Mouse (Mus musculus) cerebellum, postnatal 25 days (tissue): ENCODE results near the gene Nrp2.

ENCODE experiments used
- DNase-seq, 2 experiments: peaks; one replicate each; pipeline ENCODE4 v3.0.0; 2021; ENCODE audit warnings: mixed read lengths in 2 of 2

Gene Nrp2

DNA sequence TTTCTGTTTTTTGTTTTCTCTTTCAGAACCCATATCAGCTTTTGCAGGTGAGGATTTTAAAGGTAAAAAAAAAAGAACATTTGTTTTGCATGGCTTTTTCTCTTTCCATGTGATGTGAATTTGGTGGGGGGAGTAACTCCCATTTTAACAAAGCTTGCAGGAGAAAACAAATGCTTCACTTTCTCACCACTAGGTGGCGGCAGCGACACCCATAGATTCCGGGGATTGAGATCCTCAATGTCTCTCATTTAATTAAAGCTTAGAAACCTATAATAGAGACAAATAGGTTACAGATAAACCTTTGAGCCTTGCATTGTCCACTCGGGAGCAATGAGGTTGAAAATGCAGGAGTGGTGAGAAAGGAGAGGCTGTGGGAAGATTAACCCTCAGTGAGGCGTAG is 83.2 kb downstream of the Nrp2 start:
- peak; percentile 78 to 87 for DNase-seq

DNA sequence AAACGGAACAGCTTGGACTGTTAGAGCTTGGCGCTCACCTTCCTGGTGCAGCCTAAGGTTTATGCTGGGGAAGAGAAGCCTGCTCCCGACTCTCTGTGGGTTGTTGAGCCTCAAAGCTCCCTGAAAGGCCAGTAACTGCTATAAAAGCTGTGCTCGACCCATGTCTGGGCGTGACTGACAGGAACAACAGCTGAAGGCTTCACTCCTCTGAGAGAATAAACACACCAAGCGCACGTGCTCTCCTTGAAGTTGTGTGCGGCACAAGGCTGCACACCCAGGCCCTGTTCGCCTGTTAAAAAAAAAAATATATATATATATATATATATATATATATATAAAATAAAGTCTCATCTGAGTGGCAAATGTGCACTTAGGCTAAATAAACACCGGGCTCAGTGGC is 84.5 kb downstream of the Nrp2 start:
- DNase-seq: no peak

DNA sequence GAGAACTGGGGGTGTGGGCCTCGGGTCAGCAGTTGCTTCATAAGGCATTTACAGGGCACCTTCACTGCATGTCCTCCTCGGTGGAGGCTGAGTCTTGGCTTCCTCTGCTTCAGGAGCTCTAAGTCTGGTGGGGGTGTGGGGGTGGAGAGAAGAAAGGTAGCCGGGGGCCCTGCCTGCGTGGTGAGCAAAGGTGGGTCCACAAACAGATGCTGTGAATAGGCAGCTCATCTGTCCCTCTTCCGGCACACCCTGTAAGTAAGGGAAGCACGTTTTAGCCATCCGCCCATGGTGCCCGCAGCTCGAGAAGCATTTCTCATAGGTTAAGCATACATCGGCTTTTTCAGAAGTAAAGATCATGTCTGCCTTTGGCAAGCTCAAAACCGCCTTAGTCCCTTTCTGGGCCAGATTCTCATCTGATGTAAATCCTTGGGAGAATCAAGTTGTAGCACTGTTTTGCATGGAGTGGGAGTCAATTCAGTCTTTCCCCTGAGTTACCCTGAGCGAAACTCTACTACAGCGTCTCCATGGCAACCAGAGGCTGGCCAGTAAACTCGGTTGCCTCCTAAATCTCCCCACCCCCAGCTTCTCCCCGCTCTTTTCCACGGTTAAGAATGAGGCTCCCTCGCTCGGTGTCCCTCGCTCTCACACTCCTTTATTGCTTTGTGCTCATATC is 91.3 kb downstream of the Nrp2 start:
- DNase-seq: no peak

DNA sequence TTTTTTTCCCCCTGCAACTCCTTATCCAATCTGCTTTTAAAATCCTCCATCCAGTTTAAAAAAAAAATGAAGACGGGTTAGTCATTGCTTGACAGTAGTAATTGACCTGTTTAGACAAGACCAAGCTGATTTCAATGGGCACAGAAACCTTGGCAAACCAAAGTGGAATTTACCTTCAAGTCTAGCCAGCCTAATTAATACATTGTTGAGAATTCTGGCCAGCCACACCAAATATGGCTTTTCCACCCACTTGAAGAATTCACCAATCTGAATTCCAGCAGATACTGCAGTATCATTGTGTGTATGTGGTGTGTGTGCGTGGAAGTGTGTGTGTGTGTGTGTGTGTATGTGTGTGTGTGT is 91.8 kb downstream of the Nrp2 start:
- no peak for DNase-seq

DNA sequence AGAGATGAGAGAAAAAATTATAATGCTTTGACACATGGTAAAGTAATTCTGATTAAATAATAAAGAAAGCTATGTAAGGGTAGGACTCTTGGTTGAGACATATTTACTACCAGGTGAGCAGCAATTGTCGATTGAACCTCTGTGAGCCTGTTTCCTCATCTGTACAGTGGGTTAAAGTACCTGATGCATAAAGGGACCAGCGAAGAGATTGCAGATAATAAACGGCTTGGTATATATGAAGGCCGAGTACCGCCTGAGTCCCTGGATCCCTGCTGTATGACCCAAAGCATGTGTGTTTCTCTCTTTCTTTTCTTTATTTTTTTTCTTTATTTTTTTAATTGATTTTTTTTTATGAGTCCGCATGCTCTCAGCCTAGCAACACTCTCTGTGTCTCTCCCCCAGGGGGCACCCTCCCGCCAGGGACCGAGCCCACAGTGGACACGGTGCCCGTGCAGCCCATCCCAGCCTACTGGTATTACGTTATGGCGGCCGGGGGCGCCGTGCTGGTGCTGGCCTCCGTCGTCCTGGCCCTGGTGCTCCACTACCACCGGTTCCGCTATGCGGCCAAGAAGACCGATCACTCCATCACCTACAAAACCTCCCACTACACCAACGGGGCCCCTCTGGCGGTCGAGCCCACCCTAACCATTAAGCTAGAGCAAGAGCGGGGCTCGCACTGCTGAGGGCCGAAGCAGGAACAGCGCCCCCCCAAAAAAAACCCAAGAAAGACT is 92.4 kb downstream of the Nrp2 start:
- peak in 1 of 2 experiments; percentile 72 for DNase-seq

DNA sequence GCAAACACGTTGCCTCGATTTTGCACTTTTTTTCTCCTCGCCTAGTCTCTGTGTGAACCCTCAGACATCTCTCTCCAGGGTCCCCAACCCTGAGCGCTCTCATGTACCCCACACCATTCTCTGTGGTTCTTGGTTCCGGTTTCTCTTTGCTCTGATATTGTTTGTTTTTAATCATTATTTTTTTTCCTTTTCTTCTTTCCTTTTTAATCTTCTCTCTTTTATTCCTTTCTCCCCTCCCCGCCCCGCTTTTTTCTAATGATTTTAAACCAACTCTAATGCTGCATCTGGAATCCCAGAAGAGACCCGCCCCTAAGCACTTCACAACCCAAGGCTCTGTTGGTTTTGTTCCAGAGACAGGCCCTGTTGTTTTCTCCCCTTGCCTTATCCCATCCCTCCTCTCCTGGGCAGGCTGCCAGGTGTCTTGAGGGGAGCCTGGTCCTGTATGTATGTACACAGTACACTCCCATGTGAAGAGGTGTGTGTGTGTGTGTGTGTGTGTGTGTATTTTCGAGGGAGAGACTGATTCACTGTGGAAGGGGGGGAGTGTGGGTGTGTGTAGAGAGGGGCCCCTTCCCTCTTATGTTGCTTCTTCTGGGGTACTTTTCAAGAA is 93.1 kb downstream of the Nrp2 start:
- DNase-seq: no peak

DNA sequence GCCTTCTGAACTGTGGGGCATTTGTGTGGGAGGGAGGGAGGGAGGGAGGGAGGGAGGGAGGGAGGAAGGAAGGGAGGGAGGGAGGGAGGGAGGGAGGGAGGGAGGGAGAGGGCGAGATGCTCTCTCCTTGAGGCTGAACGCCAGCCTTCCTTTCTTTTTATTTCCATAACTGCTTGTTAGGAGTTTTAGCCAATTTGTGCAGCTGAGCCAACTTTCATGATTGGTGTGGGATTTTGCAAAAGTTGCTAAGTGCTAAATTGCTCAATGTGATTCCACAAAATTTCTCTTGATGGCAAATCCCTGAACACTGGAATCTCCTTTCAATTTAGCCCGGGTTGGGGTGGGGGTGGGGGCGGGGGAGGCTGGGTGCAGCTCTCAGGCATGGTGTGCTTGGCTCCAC is 96.3 kb downstream of the Nrp2 start:
- no peak for DNase-seq

DNA sequence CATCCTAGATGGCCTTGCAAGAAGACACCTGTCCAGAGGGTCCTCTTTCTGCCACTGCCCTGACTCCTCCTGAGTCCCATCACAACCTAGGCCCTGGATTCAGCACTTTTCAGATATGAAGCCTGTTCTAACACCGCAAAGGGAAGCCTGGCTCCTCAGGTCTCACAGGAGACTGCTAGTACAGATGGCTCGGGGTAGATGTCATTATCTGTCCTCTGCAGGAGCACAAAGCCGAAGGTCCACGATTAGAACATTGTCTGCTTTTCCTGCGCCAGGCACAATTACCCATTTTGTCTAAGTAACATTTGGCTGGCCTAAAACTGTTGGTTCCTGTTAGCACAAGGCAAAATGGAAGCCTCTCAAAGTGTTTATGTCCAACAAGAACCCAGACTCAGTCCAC is 97.3 kb downstream of the Nrp2 start:
- no peak for DNase-seq

DNA sequence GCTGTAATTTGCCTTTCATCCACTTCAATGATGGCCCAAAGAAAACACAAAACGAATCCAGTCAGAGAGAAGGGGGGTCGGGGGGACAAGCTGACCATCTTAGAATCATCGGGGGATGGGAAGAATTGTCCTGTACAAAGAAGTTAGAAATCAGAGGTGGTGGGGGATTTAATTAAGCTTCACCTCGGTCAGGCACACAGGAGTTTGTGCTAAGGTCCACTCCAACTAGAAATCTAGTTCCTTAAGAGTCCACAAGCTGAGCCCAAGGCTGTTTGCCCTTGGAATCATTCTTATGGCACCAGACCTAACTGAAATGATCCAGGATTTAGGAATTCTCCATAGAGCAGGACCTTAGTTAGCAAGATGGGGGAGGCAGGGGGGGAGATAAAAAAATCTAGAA is 98.3 kb downstream of the Nrp2 start:
- no peak for DNase-seq

DNA sequence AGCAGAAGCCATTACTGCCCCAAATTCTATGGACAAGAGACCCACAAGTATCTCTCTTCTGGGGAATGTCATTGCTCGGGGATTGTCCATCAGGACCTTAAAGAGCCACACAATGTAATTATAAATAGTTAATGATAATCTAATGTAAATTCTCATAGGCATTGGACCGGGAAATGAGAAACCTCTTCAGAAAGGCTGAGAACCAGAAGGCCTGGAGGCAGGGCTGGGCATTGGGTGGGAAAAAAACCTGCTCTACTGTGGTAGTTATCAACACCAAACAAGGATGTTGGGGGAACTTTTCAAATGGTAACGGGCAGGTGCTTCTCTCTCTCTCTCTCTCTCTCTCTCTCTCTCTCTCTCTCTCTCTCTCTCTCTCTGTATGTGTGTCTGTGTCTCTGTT is 98.8 kb downstream of the Nrp2 start:
- no peak for DNase-seq

DNA sequence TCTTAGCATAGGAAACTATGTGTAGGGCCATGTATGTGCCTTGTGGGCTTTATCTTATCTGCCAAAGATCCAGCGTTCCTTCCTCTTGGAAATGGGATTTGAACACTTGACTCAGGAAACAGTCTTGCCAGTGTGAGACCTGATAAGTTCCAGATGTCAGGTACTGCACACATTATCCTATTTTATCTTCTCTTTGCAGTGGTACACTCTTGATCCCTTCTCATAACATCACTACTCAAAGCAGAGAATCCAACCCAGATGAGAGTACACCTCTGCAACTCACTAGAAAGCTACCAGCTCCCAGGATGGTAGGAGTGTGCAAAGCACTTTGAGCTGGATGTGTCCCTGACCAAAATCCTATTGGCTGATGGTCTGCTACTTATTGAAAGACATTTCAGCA is 100.5 kb downstream of the Nrp2 start:
- no peak for DNase-seq

DNA sequence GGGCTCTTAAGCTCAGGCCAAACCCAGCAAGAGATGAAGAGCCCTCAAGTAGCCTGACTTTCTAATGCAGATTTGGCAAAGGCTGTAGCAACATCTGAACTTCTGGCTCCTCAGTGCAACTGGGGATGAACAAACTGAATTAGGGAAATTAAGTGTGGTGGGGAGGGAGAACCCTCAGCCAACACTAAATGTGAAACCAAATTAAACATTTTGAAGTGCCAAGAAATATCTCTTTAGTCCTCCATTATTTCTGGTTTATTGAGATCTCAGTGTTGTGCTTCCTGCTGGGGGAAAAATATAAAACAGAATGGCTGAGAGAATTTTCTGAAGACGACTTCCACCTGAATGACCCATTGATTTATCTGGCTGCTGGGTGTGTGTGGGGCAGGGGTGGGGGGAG is 102.9 kb downstream of the Nrp2 start:
- DNase-seq: no peak

DNA sequence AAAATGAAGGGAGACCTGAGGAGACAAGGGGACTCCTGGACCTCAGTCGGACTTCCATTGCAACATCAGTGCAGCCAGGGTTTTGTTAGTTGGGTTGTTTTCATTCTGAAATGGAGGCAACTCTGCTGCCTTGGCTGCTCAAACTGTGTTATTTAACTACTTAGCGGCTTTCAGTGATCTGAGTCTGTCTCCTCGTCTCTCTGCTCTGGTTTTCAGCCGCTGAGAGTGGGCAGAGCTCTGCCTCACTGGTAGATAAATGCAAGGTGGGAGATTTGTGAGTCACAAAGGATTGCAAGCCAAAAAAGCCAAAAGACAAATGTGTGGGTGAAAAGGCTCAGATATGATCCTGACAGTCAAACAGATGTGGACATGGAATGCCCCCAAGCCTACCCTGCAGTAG is 105.3 kb downstream of the Nrp2 start:
- DNase-seq: no peak

DNA sequence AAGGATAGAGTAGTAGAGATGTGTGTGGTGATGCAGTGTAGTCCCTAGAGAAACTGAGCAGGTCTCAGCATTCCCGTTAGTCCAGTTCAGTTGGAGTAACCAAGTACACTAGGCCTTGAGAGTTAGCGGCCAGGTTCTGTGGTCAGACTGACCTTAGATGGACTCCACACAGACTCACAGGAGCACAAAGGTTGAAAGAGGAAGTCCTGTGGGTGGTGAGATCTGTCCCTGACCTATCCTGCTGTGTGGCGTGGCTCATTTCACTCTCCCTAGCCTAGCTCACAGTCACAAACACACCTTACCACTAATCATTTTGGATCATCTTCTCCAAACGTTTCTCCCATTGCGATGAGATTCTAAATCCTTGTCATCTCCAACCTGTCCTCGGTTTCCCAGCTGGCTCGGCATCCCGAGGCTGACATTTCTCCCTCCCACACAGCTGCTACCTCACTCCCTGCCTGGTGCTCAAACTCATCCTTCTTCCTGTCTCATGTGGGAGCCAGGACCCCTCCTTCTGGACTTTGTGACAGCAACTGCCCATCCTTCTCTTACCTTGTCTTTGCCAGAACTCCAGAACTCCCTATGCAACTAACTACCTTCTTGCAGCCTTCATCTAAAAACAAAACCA is 106.6 kb downstream of the Nrp2 start:
- no peak for DNase-seq

DNA sequence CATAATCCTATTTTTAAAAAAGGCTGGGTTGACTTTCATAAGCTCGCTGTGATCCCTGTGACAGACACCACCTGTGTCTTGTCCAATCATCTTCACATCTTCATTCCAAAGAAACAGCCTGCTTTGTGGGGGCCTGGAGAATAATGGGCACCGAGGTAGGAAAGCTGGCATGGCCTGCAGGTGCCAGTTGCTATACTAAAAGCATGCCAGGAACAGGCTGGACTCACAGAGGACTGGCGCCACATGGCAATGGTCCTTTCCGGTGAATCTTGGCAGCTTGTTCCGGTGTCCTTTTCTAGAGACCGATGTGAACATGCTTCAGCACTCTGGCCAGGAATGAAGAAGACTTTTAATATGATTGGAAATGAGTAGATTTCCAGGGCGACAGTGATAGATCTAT is 108.1 kb downstream of the Nrp2 start:
- DNase-seq: peak; percentile 91 to 92

DNA sequence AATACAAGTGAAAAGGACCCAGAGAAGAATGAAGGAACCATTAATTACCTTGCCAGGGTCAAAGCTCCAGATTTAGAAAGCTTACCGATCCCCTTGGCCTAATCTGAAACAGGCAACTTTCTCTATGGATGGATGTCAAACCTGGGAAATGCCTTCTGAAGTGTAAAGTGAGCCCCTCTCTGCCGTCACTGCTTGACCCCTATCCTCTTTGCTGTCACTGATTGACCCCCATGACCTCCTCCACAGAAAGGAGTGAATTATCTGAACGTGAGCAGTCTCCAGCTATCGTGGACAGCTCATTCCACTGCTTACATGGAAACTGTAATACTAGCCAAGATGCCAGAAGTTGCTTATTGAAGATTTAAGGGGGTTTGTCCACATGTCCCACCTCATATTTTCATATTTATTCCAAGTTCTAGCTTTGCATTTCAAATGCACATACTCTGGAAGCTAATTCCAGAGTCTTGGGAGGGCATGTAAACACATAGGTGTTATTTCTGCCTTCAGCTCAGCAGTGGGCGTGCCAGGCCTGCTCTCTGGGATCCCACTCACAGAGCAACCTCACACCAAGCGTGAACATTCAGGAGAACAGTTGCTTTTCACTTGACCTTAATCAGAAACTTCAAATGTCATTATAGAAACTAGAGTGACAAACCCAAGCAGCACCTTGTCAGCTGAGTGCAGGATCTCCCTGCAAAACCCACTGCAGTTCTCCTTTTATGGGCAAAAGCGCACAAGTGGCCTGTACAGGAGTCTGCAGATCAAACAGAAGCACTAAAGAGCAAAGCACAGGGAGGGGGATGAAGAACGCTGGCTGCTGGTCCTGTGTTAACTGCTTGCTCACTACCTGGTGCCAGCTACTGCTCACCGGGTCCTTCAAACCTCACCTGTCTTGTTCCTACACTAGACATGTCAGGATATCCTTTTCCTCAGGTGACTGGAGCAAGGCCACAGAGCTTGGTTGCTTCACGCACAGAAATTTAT is 109.9 kb downstream of the Nrp2 start:
- DNase-seq: no peak

DNA sequence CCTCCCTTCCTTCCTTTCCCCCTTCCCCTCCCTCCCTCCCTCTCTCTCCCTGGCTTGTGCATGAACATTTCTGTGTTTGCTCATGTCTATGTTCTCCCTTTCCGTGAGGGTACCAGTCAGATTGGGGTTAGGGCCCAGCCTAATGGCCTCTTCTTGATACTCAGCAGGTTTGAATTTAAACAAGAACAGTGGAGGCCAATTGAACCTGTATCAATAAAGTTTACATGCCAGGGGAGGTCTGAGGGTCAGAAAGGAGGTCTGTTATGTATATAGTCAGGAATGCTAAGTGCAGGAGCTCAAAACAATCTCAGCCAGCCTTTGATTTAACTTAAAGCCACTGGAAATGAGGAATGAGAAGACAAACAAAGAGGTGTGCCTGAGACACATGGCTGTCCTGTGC is 110.9 kb downstream of the Nrp2 start:
- no peak for DNase-seq

DNA sequence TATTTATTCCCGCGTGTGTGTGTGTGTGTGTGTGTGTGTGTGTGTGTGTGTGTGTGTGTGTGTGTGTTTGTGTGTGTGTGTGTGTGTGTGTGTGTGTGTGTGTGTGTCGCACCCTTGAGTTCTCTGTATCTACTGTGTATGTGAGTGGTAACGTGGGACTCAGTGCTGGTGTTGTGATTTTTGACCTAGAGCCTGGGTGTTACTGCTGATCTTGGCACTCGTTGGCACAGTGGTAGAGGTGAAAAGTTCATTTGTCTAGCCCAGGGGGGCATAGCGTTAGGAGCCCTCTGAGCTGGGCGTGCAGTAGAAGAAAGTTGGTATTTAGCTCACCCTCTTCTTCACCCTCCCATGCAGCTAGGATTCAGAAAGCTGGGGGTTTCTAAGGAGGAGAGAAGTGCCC is 114.5 kb downstream of the Nrp2 start:
- DNase-seq: no peak

DNA sequence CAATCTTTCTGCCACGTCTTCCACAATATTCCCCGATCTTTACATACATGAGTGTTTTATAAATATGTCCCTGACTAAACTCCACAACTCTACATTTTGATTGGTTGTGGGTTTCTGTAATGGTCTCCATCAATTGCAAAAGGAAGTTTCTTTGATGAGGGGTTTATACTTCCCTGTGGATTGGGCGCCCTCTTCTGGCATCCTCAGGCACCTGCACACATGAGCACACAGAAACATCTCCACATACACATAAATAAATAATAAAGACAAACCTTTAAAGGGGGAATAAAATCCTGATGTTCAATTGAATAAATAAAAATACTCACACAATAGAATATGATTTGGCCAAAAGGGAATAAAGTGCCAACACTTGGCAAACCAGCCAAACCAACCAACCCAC is 117.1 kb downstream of the Nrp2 start:
- peak in 1 of 2 experiments; percentile 43 for DNase-seq

DNA sequence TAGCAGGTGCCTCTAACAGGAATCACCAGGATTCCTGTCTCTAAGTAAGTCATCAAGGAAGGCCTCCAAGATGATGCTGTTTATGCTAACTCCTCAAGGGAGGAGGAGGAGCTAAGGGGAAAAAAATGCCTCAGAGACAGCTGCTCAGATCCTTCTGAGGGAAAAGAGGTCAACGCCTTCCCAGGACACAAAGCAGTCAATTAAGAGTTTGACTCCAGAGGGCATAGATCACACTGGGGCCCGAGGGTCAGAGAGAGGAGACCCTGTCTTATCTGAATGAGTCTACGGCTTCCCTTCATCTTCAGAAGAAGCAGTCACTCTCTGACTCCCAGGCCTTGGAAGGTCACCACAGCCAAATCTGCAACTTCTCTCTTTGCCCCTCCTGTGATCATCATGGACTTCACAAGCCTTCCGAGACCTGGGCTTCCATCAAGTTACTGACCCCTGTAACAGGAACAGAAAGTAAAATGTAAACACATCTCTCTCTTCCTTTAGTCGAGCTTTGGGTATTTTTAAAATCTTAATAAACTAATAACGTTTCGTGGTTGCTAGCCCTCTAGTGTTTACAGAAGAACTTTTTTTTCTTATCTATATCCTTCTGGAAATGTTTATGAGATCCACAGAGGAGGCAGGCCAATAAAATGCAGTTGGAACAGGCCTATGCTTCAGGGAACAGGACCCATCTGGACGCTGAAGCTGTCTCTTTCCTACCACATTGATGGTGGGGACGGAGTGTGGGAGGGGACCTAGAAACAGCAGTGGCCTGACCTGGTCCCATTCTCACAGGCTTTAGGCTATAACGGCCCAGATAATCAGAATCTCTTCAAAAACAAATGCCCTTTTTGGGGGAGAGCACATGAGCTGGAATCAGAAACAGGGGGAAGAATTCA is 118.7 kb downstream of the Nrp2 start:
- DNase-seq: no peak

DNA sequence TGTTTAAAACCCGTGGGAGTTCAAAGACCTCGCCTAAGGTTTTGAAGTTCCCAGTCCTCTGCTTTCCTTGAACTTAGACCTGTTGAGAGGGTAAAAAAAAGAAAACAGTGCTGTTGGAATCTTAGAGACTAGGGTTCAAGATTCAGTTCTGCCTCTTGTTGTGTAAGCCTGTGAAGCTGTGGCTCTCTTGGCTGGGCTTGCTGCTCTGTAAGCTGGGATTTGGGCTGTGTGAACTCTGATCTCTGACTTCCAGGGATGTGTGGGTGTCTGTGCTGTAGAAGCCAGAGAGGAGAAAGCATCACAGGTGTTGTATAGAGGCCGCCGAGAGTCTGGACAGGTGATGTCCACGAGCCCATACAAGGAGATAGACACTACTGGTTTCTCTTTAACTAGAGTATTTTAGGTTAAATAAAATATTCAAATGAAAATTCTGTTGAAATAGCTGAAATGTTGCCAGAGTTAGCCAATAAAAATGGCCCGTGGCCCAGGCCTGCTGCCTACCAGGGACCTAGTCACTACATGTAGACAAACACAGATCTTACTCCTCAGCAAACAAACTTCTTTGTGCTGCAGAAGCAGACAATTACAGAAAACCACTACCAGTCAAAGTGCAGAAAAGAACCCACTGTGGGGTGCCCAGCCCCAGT is 120.6 kb downstream of the Nrp2 start:
- DNase-seq: no peak
